ENCODE assay signal across 15 mouse cellular contexts in genomic region chr10:108893288-108893687, GRCm38 (mm10).
"Had no signal": no experiment of that assay in that cellular context is flagged by ENCODE, and none has a peak within 500 bp of the region (broad histone marks: within the 10 kb centered on the region; RNA-seq: fewer than 3 reads in every experiment).

No protein-coding gene starts in this region.

- H3K9ac ChIP-seq: limb, embryonic 15.5 days; liver, embryonic 13.5 days; midbrain, embryonic 15.5 days had no signal

- DNase-seq: kidney, adult 9 months; kidney, postnatal 36 days; layer of hippocampus, adult 9-11 months; layer of hippocampus, postnatal 36 days; liver, embryonic 13.5 days; lung, adult 18-20 months; lung, postnatal 4 days; right cerebral cortex, adult 18-20 months; right cerebral cortex, postnatal 25 days; thymus, adult 18-20 months; thymus, postnatal 14 days had no signal

- H3K4me1 ChIP-seq: limb, embryonic 15.5 days; liver, embryonic 13.5 days; midbrain, embryonic 10.5 days; midbrain, embryonic 15.5 days had no signal

- H3K9me3 ChIP-seq: limb, embryonic 15.5 days; liver, embryonic 13.5 days; midbrain, embryonic 10.5 days; midbrain, embryonic 15.5 days had no signal

- H3K27ac ChIP-seq: kidney, postnatal 0 days; limb, embryonic 15.5 days; liver, embryonic 13.5 days; midbrain, embryonic 10.5 days; midbrain, embryonic 15.5 days had no signal

- H3K4me2 ChIP-seq: limb, embryonic 15.5 days; liver, embryonic 13.5 days; midbrain, embryonic 15.5 days had no signal

- ATAC-seq: midbrain, embryonic 15.5 days had no signal

- H3K4me3 ChIP-seq: limb, embryonic 15.5 days; liver, embryonic 13.5 days; midbrain, embryonic 10.5 days; midbrain, embryonic 15.5 days had no signal

- H3K36me3 ChIP-seq: limb, embryonic 15.5 days; liver, embryonic 13.5 days; midbrain, embryonic 15.5 days had no signal

- H3K27me3 ChIP-seq: limb, embryonic 15.5 days; liver, embryonic 13.5 days; midbrain, embryonic 15.5 days had no signal
